10 mouse cellular contexts compared by ENCODE assay signal in the genomic region with DNA sequence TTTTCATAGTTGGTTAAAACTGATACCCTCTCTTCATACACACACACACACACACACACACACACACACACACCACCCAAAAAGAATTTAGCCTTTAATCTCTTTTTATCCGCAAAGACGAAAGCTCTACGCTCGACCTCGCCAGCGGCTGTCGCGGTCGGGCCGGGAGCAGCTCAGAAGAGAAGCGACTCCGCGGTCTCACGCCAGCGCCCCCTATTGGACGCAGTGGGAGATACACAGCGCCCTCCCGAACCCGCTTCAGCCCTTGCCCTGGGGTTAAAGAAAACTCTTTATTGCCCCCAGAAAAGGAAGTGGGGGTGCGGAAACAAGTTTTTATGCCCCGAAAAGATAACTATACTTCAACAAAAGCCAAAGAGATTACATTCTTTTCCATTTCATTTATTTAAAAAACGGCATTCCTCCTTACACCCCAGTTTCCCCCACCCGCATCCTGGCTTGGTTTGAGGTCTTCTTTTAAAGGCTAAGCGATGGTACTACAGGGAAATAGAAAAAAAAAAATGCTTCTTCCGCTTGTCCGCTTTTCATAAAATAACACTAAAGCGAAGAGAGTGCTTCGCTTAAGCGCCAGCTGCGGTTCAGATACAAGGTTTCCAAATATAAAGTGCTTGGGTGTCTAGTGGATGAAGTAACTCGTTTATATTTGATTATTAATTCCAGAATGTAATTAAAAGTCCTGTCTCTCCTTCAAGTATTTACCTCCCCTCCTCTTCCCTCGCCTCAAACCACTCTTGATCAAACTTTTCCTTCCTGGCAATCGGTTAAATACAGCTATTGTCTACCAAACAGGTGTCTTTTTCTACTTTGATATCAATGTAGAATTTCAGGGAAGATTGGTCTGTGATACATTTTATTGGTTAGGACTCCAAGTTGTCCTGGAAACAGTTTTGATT. TPM values are rescaled to one million over a fixed set of nuclear protein-coding genes. Genes with fewer than 3 reads are reported as not detected.
DNase-seq lines count a peak whose midpoint lies in the region; ATAC-seq and TF ChIP-seq lines count a peak whose summit lies in the region.
"Had no signal": no experiment of that assay in that cellular context is flagged by ENCODE, and none has a peak within 500 bp of the region (broad histone marks: within the 10 kb centered on the region; RNA-seq: fewer than 3 reads in every experiment).

No protein-coding gene starts in this region.

- intact Hi-C loops in heart, adult 2 months (cut with DNase I), result loop anchor here (10.0 kb wide), 1 partner anchor 406 kb away; no protein-coding TSS in a partner anchor
- intact Hi-C loops in heart, postnatal 36 days (cut with DNase I), result loop anchor here (5.0 kb wide), 1 partner anchor 684 kb away; no protein-coding TSS in a partner anchor

- WGBS in heart, adult 2 months, result 10% methylated on average over 33 of the region's 33 CpGs
- WGBS in midbrain, embryonic 15.5 days, result 8% methylated on average over 33 of the region's 33 CpGs

- no peak for DNase-seq in heart, adult 2 months
- no peak for DNase-seq in heart, postnatal 36 days
- peak; percentile 43 for DNase-seq in thymus, postnatal 0 days (ENCODE audit: low spot score)
- no peak for DNase-seq in thymus, postnatal 36 days
- no peak for DNase-seq in urinary bladder, postnatal 36 days (ENCODE audit: low spot score in 2 of 2)
- DNase-seq in urinary bladder, adult 2 months (ENCODE audit: low spot score), result no peak

- no peaks in the 10 kb centered on the region for H3K4me1 ChIP-seq in heart, adult 2 months (ENCODE audit: control insufficient read depth, insufficient read depth, low read length)
- peaks cover 38% of the 10 kb centered on the region for H3K4me1 ChIP-seq in midbrain, embryonic 15.5 days

- peaks cover 25% of the 10 kb centered on the region for H3K27me3 ChIP-seq in heart, adult 2 months (ENCODE audit: control insufficient read depth, insufficient read depth, low read length)
- peaks cover 16% of the 10 kb centered on the region for H3K27me3 ChIP-seq in midbrain, embryonic 15.5 days (replicated peaks)

- TF ChIP-seq EP300 in heart, adult 2 months (IDR thresholded peaks at IDR 0.05; ENCODE audit: insufficient read depth, low read depth, low read length), result no peak

- peak; percentile 53 for TF ChIP-seq CTCF in heart, adult 2 months (IDR thresholded peaks at IDR 0.05)

- no peak for TF ChIP-seq POLR2A in heart, adult 2 months (IDR thresholded peaks at IDR 0.05; ENCODE audit: insufficient read depth, low read depth, low read length)

- H3K79me2 ChIP-seq in heart, adult 2 months (replicated peaks; ENCODE audit: control insufficient read depth, insufficient read depth, low read length), result no peaks in the 10 kb centered on the region

- no peak overlapping the region for H3K4me3 ChIP-seq in heart, adult 2 months
- peak overlapping the region; percentile 33 for H3K4me3 ChIP-seq in midbrain, embryonic 15.5 days

- H3K9me3 ChIP-seq in midbrain, embryonic 15.5 days, result no peaks in the 10 kb centered on the region

- H3K4me2 ChIP-seq in midbrain, embryonic 15.5 days, result peak overlapping the region; percentile 54

- no peaks in the 10 kb centered on the region for H3K36me3 ChIP-seq in heart, adult 2 months (ENCODE audit: control insufficient read depth, insufficient read depth, low read length)
- no peaks in the 10 kb centered on the region for H3K36me3 ChIP-seq in midbrain, embryonic 15.5 days (replicated peaks)

- H3K27ac ChIP-seq in heart, adult 2 months, result no peak overlapping the region
- peak overlapping the region; percentile 74 for H3K27ac ChIP-seq in midbrain, embryonic 15.5 days
- H3K27ac ChIP-seq: macrophage had no signal

- peak; percentile 53 for ATAC-seq in granulocyte monocyte progenitor cell, adult 5-6 weeks (replicated peaks; ENCODE audit: poor library complexity, severe bottlenecking)
- no peak; the same call in 1 of the 2 replicates for ATAC-seq in midbrain, embryonic 15.5 days (replicated peaks)

- no peak overlapping the region for H3K9ac ChIP-seq in heart, adult 2 months (ENCODE audit: low read depth, low read length)
- H3K9ac ChIP-seq in midbrain, embryonic 15.5 days, result no peak overlapping the region

RNA-seq across cellular contexts. Expression of a gene that starts 9.3 kb away (rescaled TPM):
- total RNA-seq in heart, adult 2 months (2021), result not detected
- 0.66 TPM in 1 of 2 replicates, not detected in the other for polyA plus RNA-seq in heart, adult 2 months (2012; rRNA removed)
- total RNA-seq in heart, postnatal 36 days (2021), result under 1 TPM in 1 of 2 experiments, not detected in 1; 0.16 TPM
- polyA plus RNA-seq in thymus, postnatal 0 days (2015; fragmentation: Nextera tagmentation; extraction: Ambion mirVana), result 0.23 TPM in 1 of 2 replicates, not detected in the other
- total RNA-seq in granulocyte monocyte progenitor cell, adult 5-6 weeks (2014; fragmentation: Nextera tagmentation), result not detected in 2 replicates
- not detected in 2 replicates for total RNA-seq in granulocyte monocyte progenitor cell, adult 5-6 weeks (2017)
- polyA plus RNA-seq in midbrain, embryonic 15.5 days (2015; fragmentation: Nextera tagmentation; extraction: Ambion mirVana), result 20.7 and 23.2 TPM in 2 replicates
- 1.4 and 1.9 TPM in 2 replicates for polyA plus RNA-seq in urinary bladder, adult 2 months (2012; rRNA removed)
- total RNA-seq: MEL had no signal
- polyA plus RNA-seq: macrophage had no signal
